Mouse (Mus musculus) CH12.LX (cell line): ENCODE measurements around the gene Etl4. TPM values are rescaled to one million over a fixed set of nuclear protein-coding genes. Genes with fewer than 3 reads are reported as not detected.

Experiments used
- DNase-seq: peaks from one replicate; pipeline ENCODE4 v3.0.0-alpha.2; 2013; ENCODE audit errors: extremely low read depth
- H3K27ac ChIP-seq: 2 replicates; pipeline ENCODE4 v1.5.1; 2012; ENCODE audit warnings: low read depth, mild to moderate bottlenecking, control low read depth, moderate library complexity; ENCODE audit not compliant: insufficient read depth
- H3K27me3 ChIP-seq: replicated peaks from 2 replicates; pipeline ENCODE3; 2012; ENCODE audit warnings: inconsistent platforms
- H3K36me3 ChIP-seq, 2 experiments: replicated peaks in 1 of 2; 2 replicates each; pipeline versions ENCODE3 to v1.6.1; 2012; ENCODE audit warnings: inconsistent platforms in 1 of 2, low read length in 1 of 2, mild to moderate bottlenecking in 1 of 2, mixed read lengths in 1 of 2, moderate library complexity in 1 of 2; ENCODE audit not compliant: control insufficient read depth in 1 of 2, insufficient read depth in 1 of 2
- H3K4me1 ChIP-seq, 2 experiments: 2 replicates each; pipeline ENCODE4 v1.6.1; 2012; ENCODE audit warnings: inconsistent platforms in 1 of 2, moderate library complexity in 1 of 2; ENCODE audit not compliant: insufficient read depth in 2 of 2, control insufficient read depth in 1 of 2
- H3K4me2 ChIP-seq: 2 replicates; pipeline ENCODE4 v1.6.1; 2012; ENCODE audit warnings: low read depth, mild to moderate bottlenecking, control low read depth; ENCODE audit not compliant: poor library complexity, insufficient read depth, severe bottlenecking
- H3K4me3 ChIP-seq, 3 experiments: fragments of 150-350 bp in 1 of 3; sonication (generic) in 1 of 3; replicated peaks in 1 of 3; 2 replicates each; pipeline versions ENCODE3 to v1.5.1; 2011 to 2012; ENCODE audit warnings: low read depth in 2 of 3, low read length in 2 of 3, mild to moderate bottlenecking in 2 of 3, moderate library complexity in 2 of 3, control low read depth in 1 of 3, improper control_type of control experiment in 1 of 3, inconsistent platforms in 1 of 3, mixed read lengths in 1 of 3; ENCODE audit not compliant: poor library complexity in 1 of 3
- H3K79me2 ChIP-seq: replicated peaks from 2 replicates; pipeline ENCODE4 v1.6.1; 2012; ENCODE audit warnings: mild to moderate bottlenecking, moderate library complexity; ENCODE audit not compliant: control insufficient read depth, poor library complexity, insufficient read depth, severe bottlenecking; ENCODE audit errors: extremely low read depth
- H3K9ac ChIP-seq: 2 replicates; pipeline ENCODE4 v1.6.1; 2012; ENCODE audit warnings: low read depth, mild to moderate bottlenecking, control low read depth, moderate library complexity; ENCODE audit not compliant: insufficient read depth
- H3K9me3 ChIP-seq: replicated peaks from 2 replicates; pipeline ENCODE3; 2012; ENCODE audit warnings: low read length, inconsistent platforms, mixed read lengths
- BHLHE40 ChIP-seq: IDR thresholded peaks from 2 replicates; pipeline ENCODE4 v1.6.1; 2011; ENCODE audit warnings: mild to moderate bottlenecking, low read depth, low read length, improper control_type of control experiment
- CHD1 ChIP-seq: IDR thresholded peaks from 2 replicates; pipeline ENCODE4 v1.6.1; 2012; ENCODE audit warnings: low read depth, low read length, improper control_type of control experiment, inconsistent platforms
- CHD2 ChIP-seq: IDR thresholded peaks from 2 replicates; pipeline ENCODE4 v1.6.1; 2011; ENCODE audit warnings: low read length, improper control_type of control experiment
- ETS1 ChIP-seq: conservative IDR thresholded peaks from 2 replicates; pipeline ENCODE4 v1.6.1; 2012; ENCODE audit warnings: low read depth, mild to moderate bottlenecking, inconsistent platforms, low read length, improper control_type of control experiment, moderate library complexity
- HCFC1 ChIP-seq: IDR thresholded peaks from 2 replicates; pipeline ENCODE4 v1.6.1; 2012; ENCODE audit warnings: low read depth, mild to moderate bottlenecking, inconsistent platforms, low read length, improper control_type of control experiment
- MAX ChIP-seq: IDR thresholded peaks from 2 replicates; pipeline ENCODE4 v1.6.1; 2011; ENCODE audit warnings: low read length, improper control_type of control experiment
- MEF2A ChIP-seq: IDR thresholded peaks from 2 replicates; pipeline ENCODE4 v1.6.1; 2014; ENCODE audit warnings: low read depth, mild to moderate bottlenecking, inconsistent platforms, low read length, improper control_type of control experiment, borderline replicate concordance
- MXI1 ChIP-seq: IDR thresholded peaks from 2 replicates; pipeline ENCODE4 v1.6.1; 2011; ENCODE audit warnings: mild to moderate bottlenecking, low read depth, low read length, improper control_type of control experiment
- MYC ChIP-seq: IDR thresholded peaks from 2 replicates; pipeline ENCODE4 v1.6.1; 2011; ENCODE audit warnings: low read depth, mild to moderate bottlenecking, improper control_type of control experiment, low read length
- NELFE ChIP-seq: IDR thresholded peaks from 2 replicates; pipeline ENCODE4 v1.6.1; 2011; ENCODE audit warnings: low read depth, low read length, improper control_type of control experiment
- NRF1 ChIP-seq: IDR thresholded peaks from 2 replicates; pipeline ENCODE4 v1.6.1; 2014; ENCODE audit warnings: low read depth, mild to moderate bottlenecking, inconsistent platforms, low read length, improper control_type of control experiment, moderate library complexity
- PAX5 ChIP-seq: IDR thresholded peaks from 2 replicates; pipeline ENCODE4 v1.6.1; 2012; ENCODE audit warnings: low read length, inconsistent platforms, mixed read lengths
- POLR2A ChIP-seq: IDR thresholded peaks from 2 replicates; pipeline ENCODE4 v1.6.1; 2011; ENCODE audit warnings: low read depth, mild to moderate bottlenecking, improper control_type of control experiment, low read length
- RAD21 ChIP-seq: IDR thresholded peaks from 2 replicates; pipeline ENCODE4 v1.6.1; 2011; ENCODE audit warnings: low read depth, mild to moderate bottlenecking, low read length, improper control_type of control experiment, moderate library complexity
- SIN3A ChIP-seq: IDR thresholded peaks from 2 replicates; pipeline ENCODE4 v1.6.1; 2012; ENCODE audit warnings: low read length, improper control_type of control experiment, inconsistent platforms
- SMC3 ChIP-seq: IDR thresholded peaks from 2 replicates; pipeline ENCODE4 v1.6.1; 2011; ENCODE audit warnings: low read depth, low read length, improper control_type of control experiment
- TCF12 ChIP-seq: IDR thresholded peaks from 2 replicates; pipeline ENCODE4 v1.6.1; 2014; ENCODE audit warnings: low read depth, mild to moderate bottlenecking, inconsistent platforms, low read length, improper control_type of control experiment
- UBTF ChIP-seq: IDR thresholded peaks from 2 replicates; pipeline ENCODE4 v1.6.1; 2012; ENCODE audit warnings: low read depth, mild to moderate bottlenecking, inconsistent platforms, low read length, improper control_type of control experiment, moderate library complexity
- USF1 ChIP-seq: IDR thresholded peaks from 2 replicates; pipeline ENCODE4 v1.6.1; 2014; ENCODE audit warnings: low read depth, mild to moderate bottlenecking, inconsistent platforms, low read length, improper control_type of control experiment
- ZC3H11A ChIP-seq: IDR thresholded peaks from 2 replicates; pipeline ENCODE4 v1.6.1; 2012; ENCODE audit warnings: low read depth, mild to moderate bottlenecking, inconsistent platforms, low read length, improper control_type of control experiment
- ZMIZ1 ChIP-seq: IDR thresholded peaks from 2 replicates; pipeline ENCODE4 v1.6.1; 2012; ENCODE audit warnings: low read depth, mild to moderate bottlenecking, inconsistent platforms, low read length, improper control_type of control experiment
- dilution Hi-C: fragments of 300-500 bp; cut with MboI; formaldehyde crosslinking; loops from 2 replicates; pipeline ENCODE4 v1.14.3; 2020; ENCODE audit warnings: low sequenced_read_pairs; ENCODE audit not compliant: extremely low pct_unique_long_range_greater_than_20kb, extremely low pct_ligation_motif_present
- in situ Hi-C: fragments of 300-500 bp; cut with MboI; formaldehyde crosslinking; loops from 3 replicates; pipeline ENCODE4 v1.14.3; 2019; ENCODE audit warnings: low sequenced_read_pairs, low pct_ligation_motif_present, low pct_unique_long_range_greater_than_20kb, mixed read lengths
- polyA plus RNA-seq: library from polyadenylated mRNA; unstranded; fragments of >175 nt; gene quantifications from 2 replicates; pipeline ENCODE4 v1.2.1, GENCODE M21; 2012; ENCODE audit warnings: low read depth; ENCODE audit not compliant: insufficient read length
- total RNA-seq, 2 experiments: library from RNA; depleted of rRNA; stranded (reverse); fragments of 300-350 nt in 1 of 2; fragments of >200 nt in 1 of 2; gene quantifications; 2 replicates each; pipeline ENCODE4 v1.2.3; 2012 to 2014

The Etl4 gene
- total and polyA plus RNA-seq, 3 experiments: 7.2 to 18.6 (median 11.7) TPM

DNA sequence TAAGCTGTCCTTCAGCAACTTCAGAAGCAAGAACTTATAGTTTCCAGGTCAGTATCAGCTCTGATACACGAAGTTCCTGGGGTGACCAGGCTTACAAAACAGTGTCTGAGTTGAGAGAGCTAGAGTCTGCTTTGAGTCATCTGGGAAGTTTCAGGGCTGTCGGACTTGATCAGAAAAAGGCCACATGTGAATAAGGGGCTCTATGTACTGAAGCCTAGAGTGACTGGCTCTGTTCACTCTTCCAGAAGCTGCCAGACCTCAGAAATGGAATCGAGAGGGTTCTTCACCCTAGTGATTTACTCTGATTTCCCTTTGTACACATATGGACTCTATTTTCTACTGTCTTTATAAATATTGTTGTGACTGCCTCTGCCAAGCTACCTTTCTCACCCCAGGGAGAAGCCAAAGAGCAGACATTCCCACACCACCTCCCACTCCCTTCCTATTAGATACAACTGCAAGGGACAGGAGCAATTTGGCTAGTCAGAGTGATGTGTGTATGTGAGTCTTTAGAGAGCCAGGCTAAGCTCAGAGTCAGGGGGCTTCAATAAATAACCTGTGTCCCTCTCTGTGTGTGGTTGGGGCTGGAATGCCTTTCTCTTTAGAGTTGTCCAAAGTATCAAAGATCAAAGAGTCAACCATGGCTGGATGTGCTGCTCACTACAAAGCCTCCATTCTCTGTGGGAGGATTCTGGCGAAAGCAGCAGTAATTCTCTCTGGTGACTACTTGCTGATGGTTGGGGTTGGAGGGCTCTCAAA is 381.6 kb downstream of the Etl4 start:
- H3K4me1 ChIP-seq: no peaks in the 10 kb centered on the region
- H3K27me3 ChIP-seq: no peaks in the 10 kb centered on the region
- no peak overlapping the region for H3K4me3 ChIP-seq
- dilution Hi-C loops (no loop called here), in situ Hi-C loops (loop anchor here (25.0 kb wide), 1 partner anchor 196 kb away; no protein-coding TSS in a partner anchor)
- H3K9me3 ChIP-seq: no peaks in the 10 kb centered on the region
- no peaks in the 10 kb centered on the region for H3K79me2 ChIP-seq
- H3K4me2 ChIP-seq: no peak overlapping the region
- DNase-seq: no peak
- no peak overlapping the region for H3K9ac ChIP-seq
- no peaks in the 10 kb centered on the region for H3K36me3 ChIP-seq
- TF ChIP-seq NELFE (no peak), ETS1 (no peak), ZC3H11A (no peak), ZMIZ1 (no peak), RAD21 (no peak), PAX5 (no peak), SMC3 (no peak), MYC (no peak), UBTF (no peak), MXI1 (no peak), SIN3A (no peak), MAX (no peak), MEF2A (no peak), POLR2A (no peak), CHD1 (no peak), USF1 (no peak)
- no peak overlapping the region for H3K27ac ChIP-seq

DNA sequence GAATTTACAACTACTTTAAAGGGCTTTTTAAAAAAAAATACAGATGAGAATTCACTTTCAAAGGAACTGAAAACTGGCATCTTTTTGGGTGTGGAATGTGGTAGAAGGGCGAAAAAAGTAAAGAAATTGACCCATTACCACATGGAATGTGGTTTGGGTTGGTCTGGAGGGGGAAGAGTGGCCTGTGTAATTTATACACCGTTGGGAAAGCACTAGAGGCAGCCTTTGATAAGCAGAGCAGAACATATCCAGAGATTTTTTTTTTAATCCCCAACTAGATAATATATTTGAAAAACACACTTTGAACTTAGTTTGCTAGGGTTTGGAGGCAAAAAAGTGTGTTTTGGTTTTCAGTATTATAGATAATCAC is 382.1 kb downstream of the Etl4 start:
- no peak overlapping the region for H3K9ac ChIP-seq
- H3K79me2 ChIP-seq: no peaks in the 10 kb centered on the region
- H3K4me2 ChIP-seq: no peak overlapping the region
- dilution Hi-C loops: no loop called here
- no peak overlapping the region for H3K27ac ChIP-seq
- no peaks in the 10 kb centered on the region for H3K27me3 ChIP-seq
- no peaks in the 10 kb centered on the region for H3K4me1 ChIP-seq
- TF ChIP-seq NRF1 (no peak), BHLHE40 (no peak), CHD1 (no peak), HCFC1 (no peak), SIN3A (no peak), TCF12 (no peak), ZMIZ1 (no peak), CHD2 (no peak)
- in situ Hi-C loops: loop anchor here (25.0 kb wide), 1 partner anchor 196 kb away; no protein-coding TSS in a partner anchor
- no peaks in the 10 kb centered on the region for H3K9me3 ChIP-seq
- no peaks in the 10 kb centered on the region for H3K36me3 ChIP-seq
- no peak for DNase-seq
- H3K4me3 ChIP-seq: no peak overlapping the region
